Mouse (Mus musculus): ENCODE measurements around the gene Pdlim7. TPM values are rescaled to one million over a fixed set of nuclear protein-coding genes. Genes with fewer than 3 reads are reported as not detected.

The Pdlim7 gene
- polyA plus RNA-seq, 1 experiment from 2014 or later = 199 TPM

DNA sequence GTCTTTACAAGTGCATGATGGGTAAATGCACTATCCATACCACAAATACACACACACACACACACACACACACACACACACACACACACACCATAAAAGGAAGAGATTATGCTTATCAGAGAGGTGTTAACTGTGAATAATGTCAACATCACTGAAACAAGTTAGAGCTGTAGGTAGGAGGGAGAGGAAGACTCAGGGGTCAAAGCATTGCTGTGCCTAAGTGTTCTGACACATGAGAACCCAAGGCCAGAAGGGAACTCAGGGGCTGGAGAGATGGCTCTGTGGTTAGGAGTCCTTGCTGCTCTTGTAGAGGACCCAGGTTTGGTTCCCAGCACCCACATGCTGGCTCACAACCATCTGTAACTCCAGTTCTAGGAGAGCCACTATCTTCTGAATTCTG, 33.5 kb downstream of the Pdlim7 start:
- H3K9ac ChIP-seq = no peak overlapping the region
- no peak overlapping the region for H3K4me2 ChIP-seq
- 0 out of 2 replicates have a peak, but pooled peaks cover 5% of the 10 kb centered on the region for H3K4me1 ChIP-seq (ENCODE audit: insufficient read depth)
- DNase-seq (no peak), ATAC-seq (ENCODE audit: insufficient read depth) (no peak)
- H3K4me3 ChIP-seq (ENCODE audit: low read depth, low read length) = no peak overlapping the region
- peaks cover 77% of the 10 kb centered on the region for H3K36me3 ChIP-seq (ENCODE audit: insufficient read depth)
- no peaks in the 10 kb centered on the region for H3K9me3 ChIP-seq (ENCODE audit: low read depth, low read length)
- H3K27ac ChIP-seq (ENCODE audit: low read depth) = no peak overlapping the region
- TF ChIP-seq CTCF (IDR thresholded peaks at IDR 0.05; ENCODE audit: low read depth) = no peak
- 0 out of 2 replicates have a peak, but pooled peaks cover 2% of the 10 kb centered on the region for H3K27me3 ChIP-seq (ENCODE audit: insufficient read depth, low read length)

DNA sequence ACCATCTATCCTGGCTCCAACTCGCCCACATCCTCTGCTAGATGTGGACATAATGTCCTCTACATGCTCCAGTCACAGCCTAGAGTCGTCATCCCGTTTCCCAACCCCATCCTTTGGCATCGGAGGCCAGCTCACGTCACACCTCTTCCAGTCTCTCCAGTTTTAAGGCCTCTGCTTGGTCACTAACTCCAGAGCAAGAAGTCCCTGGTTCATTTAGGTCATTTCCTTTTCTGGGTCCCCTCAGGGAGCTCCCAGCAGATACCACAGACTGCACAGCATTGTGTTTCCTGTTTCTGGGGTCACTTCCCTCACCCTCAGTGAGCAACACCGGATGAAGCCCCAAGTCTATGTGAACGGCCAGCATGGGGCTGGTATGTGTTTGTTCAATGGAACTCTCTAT, 34.5 kb downstream of the Pdlim7 start:
- WGBS = 75% methylated on average over 7 of the region's 7 CpGs
- no peak overlapping the region for H3K4me3 ChIP-seq (ENCODE audit: low read depth, low read length)
- H3K4me1 ChIP-seq (ENCODE audit: insufficient read depth) = no peaks in the 10 kb centered on the region
- ATAC-seq (ENCODE audit: insufficient read depth) (no peak), DNase-seq (no peak)
- 0 out of 2 replicates have a peak, but pooled peaks cover 6% of the 10 kb centered on the region for H3K27me3 ChIP-seq (ENCODE audit: insufficient read depth, low read length)
- H3K9ac ChIP-seq = no peak overlapping the region
- no peak overlapping the region for H3K4me2 ChIP-seq
- no peaks in the 10 kb centered on the region for H3K9me3 ChIP-seq (ENCODE audit: low read depth, low read length)
- no peak overlapping the region for H3K27ac ChIP-seq (ENCODE audit: low read depth)
- peaks cover 86% of the 10 kb centered on the region for H3K36me3 ChIP-seq (ENCODE audit: insufficient read depth)
- no peak for TF ChIP-seq CTCF (IDR thresholded peaks at IDR 0.05; ENCODE audit: low read depth)

DNA sequence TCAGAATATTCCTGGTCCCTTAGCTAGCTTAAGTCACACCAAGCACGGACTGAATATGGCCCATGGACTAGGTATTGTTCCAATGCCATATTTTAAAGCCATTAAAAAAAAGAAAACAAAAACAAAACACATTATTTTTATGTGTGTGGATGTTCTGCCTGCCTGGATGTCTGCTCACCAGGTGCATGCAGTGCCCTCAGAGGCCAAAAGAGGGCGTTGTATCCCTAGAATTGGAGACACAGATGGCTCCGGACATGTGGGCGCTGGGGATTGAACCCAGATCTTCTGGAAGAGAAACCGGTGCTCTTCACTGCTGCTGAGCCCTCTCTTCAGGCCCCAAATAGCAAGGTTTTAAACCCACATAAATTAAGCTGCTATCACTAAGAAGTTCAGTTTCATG, 35.4 kb downstream of the Pdlim7 start:
- no peaks in the 10 kb centered on the region for H3K4me1 ChIP-seq (ENCODE audit: insufficient read depth)
- 0 out of 2 replicates have a peak, but pooled peaks cover 8% of the 10 kb centered on the region for H3K27me3 ChIP-seq (ENCODE audit: insufficient read depth, low read length)
- ATAC-seq (ENCODE audit: insufficient read depth) = no peak
- no peaks in the 10 kb centered on the region for H3K9me3 ChIP-seq (ENCODE audit: low read depth, low read length)
- 54% methylated on average over 5 of the region's 5 CpGs for WGBS
- H3K4me2 ChIP-seq = no peak overlapping the region
- H3K36me3 ChIP-seq (ENCODE audit: insufficient read depth) = peaks cover 92% of the 10 kb centered on the region
- H3K9ac ChIP-seq = no peak overlapping the region
- no peak overlapping the region for H3K4me3 ChIP-seq (ENCODE audit: low read depth, low read length)
- peak; percentile 60 for DNase-seq
- peak; percentile 59 for TF ChIP-seq CTCF (IDR thresholded peaks at IDR 0.05; ENCODE audit: low read depth)
- no peak overlapping the region for H3K27ac ChIP-seq (ENCODE audit: low read depth)

DNA sequence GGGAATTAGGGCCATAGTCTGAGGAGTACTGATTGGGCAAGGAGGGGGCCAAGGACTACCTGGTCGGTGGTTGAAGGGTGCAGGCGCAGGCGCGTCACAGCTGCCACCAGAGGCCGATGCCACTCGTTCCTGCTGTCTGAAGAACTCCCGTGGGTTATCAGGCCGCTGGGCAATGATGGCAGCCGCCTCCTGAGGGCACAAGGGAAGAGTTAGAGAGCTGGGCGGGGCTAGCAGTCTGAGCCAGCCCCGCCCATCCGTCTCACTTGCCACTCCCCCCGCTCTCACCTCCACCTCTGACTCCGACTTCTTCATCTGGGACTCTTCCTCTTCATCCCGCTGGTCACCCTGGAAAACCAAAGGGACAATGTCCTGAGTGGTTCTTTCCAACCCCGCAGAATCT, 36.0 kb downstream of the Pdlim7 start:
- H3K9ac ChIP-seq = no peak overlapping the region
- no peaks in the 10 kb centered on the region for H3K4me1 ChIP-seq (ENCODE audit: insufficient read depth)
- ATAC-seq (ENCODE audit: insufficient read depth) = no peak
- no peak for DNase-seq
- H3K36me3 ChIP-seq (ENCODE audit: insufficient read depth) = peaks cover 87% of the 10 kb centered on the region
- H3K4me3 ChIP-seq (ENCODE audit: low read depth, low read length) = no peak overlapping the region
- H3K4me2 ChIP-seq = no peak overlapping the region
- 71% methylated on average over 16 of the region's 16 CpGs for WGBS
- 0 out of 2 replicates have a peak, but pooled peaks cover 8% of the 10 kb centered on the region for H3K27me3 ChIP-seq (ENCODE audit: insufficient read depth, low read length)
- TF ChIP-seq CTCF (IDR thresholded peaks at IDR 0.05; ENCODE audit: low read depth) = no peak
- no peaks in the 10 kb centered on the region for H3K9me3 ChIP-seq (ENCODE audit: low read depth, low read length)
- no peak overlapping the region for H3K27ac ChIP-seq (ENCODE audit: low read depth)

DNA sequence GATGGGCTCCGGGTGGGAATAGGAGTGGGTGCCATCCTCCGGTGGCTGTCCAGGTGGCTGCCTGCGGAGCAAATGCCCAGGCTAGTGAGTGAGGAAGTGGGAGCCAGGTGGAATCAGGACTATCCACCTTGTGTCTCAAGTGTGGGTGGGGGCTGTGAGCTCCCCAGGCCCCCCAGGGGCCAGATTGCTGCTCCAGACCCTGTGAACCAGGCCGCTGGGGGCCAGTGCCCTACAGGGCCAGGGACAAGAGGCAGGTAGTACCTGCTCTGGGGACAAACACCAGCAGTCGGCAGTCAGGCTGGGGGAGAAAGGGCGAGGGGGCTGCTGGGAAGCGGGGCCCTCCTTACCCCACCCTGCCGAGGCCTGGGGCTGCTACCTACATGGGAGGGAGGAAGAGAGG, 37.2 kb downstream of the Pdlim7 start:
- peaks cover 75% of the 10 kb centered on the region for H3K36me3 ChIP-seq (ENCODE audit: insufficient read depth)
- ATAC-seq (ENCODE audit: insufficient read depth) = no peak
- DNase-seq = no peak

DNA sequence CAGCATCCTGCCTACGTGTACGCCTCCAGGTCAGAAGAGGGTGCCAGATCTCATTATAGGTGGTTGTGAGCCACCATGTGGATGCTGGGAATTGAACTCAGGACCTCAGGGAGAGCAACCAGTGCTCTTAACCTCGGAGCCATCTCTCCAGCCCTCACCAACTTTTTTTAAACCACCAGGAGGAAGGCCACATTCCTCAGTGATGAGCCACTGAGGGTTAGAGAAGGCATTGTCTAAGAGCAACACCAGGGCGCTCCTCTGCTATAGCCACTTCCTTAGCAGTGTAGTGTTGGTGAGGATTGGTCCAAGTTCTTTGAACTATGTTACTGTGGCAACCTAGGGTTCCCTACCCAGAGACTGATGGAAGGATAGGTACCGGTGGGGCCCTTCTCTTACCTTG, 37.7 kb downstream of the Pdlim7 start:
- Histone ChIP-seq H3K9ac (no peak overlapping the region), H3K4me1 (ENCODE audit: insufficient read depth) (no peaks in the 10 kb centered on the region), H3K27me3 (ENCODE audit: insufficient read depth, low read length) (0 out of 2 replicates have a peak, but pooled peaks cover 8% of the 10 kb centered on the region), H3K9me3 (ENCODE audit: low read depth, low read length) (no peaks in the 10 kb centered on the region), H3K36me3 (ENCODE audit: insufficient read depth) (peaks cover 70% of the 10 kb centered on the region), H3K4me3 (ENCODE audit: low read depth, low read length) (no peak overlapping the region), H3K27ac (ENCODE audit: low read depth) (no peak overlapping the region), H3K4me2 (no peak overlapping the region)
- 90% methylated on average over 5 of the region's 5 CpGs for WGBS
- no peak for ATAC-seq (ENCODE audit: insufficient read depth)
- TF ChIP-seq CTCF (IDR thresholded peaks at IDR 0.05; ENCODE audit: low read depth) = no peak
- DNase-seq = no peak

More for the DNA sequence above, 37.2 kb downstream of the Pdlim7 start:
- Histone ChIP-seq H3K27ac (ENCODE audit: low read depth) (no peak overlapping the region), H3K4me1 (ENCODE audit: insufficient read depth) (no peaks in the 10 kb centered on the region), H3K27me3 (ENCODE audit: insufficient read depth, low read length) (0 out of 2 replicates have a peak, but pooled peaks cover 8% of the 10 kb centered on the region), H3K9ac (no peak overlapping the region), H3K9me3 (ENCODE audit: low read depth, low read length) (no peaks in the 10 kb centered on the region), H3K4me2 (no peak overlapping the region), H3K4me3 (ENCODE audit: low read depth, low read length) (no peak overlapping the region)
- WGBS = 89% methylated on average over 8 of the region's 8 CpGs
- TF ChIP-seq CTCF (IDR thresholded peaks at IDR 0.05; ENCODE audit: low read depth) = no peak

DNA sequence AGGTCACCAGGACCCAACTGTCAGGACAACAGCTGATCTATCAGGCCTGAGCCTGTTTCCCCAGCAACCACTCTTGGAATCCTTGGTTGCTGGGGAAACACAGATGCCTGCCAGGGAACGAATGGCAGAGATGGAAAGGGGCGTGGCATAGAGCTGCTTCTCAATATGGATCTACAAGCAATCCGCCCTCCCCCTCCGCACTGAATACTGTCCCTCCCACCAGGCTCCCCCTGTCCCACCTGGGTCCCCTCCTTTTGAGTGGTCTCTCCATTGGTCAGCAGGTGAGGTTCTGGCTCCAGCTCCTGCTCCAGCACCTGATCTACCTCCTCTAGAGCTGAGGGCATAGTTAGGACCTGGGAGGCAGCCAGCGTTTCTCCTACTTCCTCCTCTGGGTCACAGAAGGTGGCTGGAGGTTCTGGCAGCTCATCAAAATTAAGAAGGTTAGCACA, 38.8 kb downstream of the Pdlim7 start:
- peak; percentile 60 for DNase-seq
- ATAC-seq (ENCODE audit: insufficient read depth) = no peak
- peaks cover 60% of the 10 kb centered on the region for H3K36me3 ChIP-seq (ENCODE audit: insufficient read depth)

More for the DNA sequence above, 38.8 kb downstream of the Pdlim7 start:
- no peak overlapping the region for H3K4me3 ChIP-seq (ENCODE audit: low read depth, low read length)
- 35% methylated on average over 5 of the region's 5 CpGs for WGBS
- no peak overlapping the region for H3K9ac ChIP-seq
- no peaks in the 10 kb centered on the region for H3K9me3 ChIP-seq (ENCODE audit: low read depth, low read length)
- H3K4me2 ChIP-seq = no peak overlapping the region
- no peak overlapping the region for H3K27ac ChIP-seq (ENCODE audit: low read depth)
- 0 out of 2 replicates have a peak, but pooled peaks cover 8% of the 10 kb centered on the region for H3K27me3 ChIP-seq (ENCODE audit: insufficient read depth, low read length)
- TF ChIP-seq CTCF (IDR thresholded peaks at IDR 0.05; ENCODE audit: low read depth) = no peak
- H3K4me1 ChIP-seq (ENCODE audit: insufficient read depth) = no peaks in the 10 kb centered on the region
